19 mouse cellular contexts compared by ENCODE assay signal in the genomic region with DNA sequence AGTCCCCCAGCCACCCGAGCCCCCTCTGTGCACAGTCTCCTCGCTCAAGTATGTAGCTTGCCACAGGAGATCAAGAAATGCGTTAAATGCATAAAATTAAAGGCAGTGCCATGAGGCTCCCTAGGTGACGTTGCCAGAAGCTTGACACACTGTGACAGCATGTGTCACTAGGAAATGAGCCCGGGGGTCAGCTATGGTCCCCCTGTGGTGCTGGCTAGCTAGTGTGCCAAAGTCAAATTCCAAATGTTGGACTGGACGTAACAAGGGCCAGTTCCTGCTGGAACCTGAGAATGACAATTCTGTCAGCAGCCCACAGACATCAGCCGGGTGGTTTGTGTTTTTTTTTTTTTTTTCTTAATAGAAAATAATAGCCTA.
DNase-seq lines count a peak whose midpoint lies in the region; ATAC-seq and TF ChIP-seq lines count a peak whose summit lies in the region.
"Had no signal": no experiment of that assay in that cellular context is flagged by ENCODE, and none has a peak within 500 bp of the region (broad histone marks: within the 10 kb centered on the region; RNA-seq: fewer than 3 reads in every experiment).

No protein-coding gene starts in this region.

- TF ChIP-seq POLR2A in cerebellum, adult 2 months (IDR thresholded peaks at IDR 0.05; ENCODE audit: borderline replicate concordance, insufficient read depth, low read length), result no peak

- no peak for TF ChIP-seq CTCF in cerebellum, adult 2 months (IDR thresholded peaks at IDR 0.05; ENCODE audit: borderline replicate concordance, insufficient read depth, low read depth, low read length)

- H3K4me2 ChIP-seq in midbrain, embryonic 12.5 days (replicated peaks), result no peak overlapping the region
- no peak overlapping the region for H3K4me2 ChIP-seq in midbrain, embryonic 15.5 days
- no peak overlapping the region; the same call in 1 of the 2 replicates for H3K4me2 ChIP-seq in hindbrain, embryonic 16.5 days (ENCODE audit: low read length)
- H3K4me2 ChIP-seq in forebrain, embryonic 11.5 days (ENCODE audit: low read depth, low read length, severe bottlenecking), result no peak overlapping the region
- H3K4me2 ChIP-seq: heart, embryonic 12.5 days; liver, embryonic 15.5 days; stomach, embryonic 15.5 days had no signal

- 0 out of 2 replicates have a peak overlapping the region, but pooled peaks have one; percentile 24 for H3K9ac ChIP-seq in midbrain, embryonic 12.5 days (replicated peaks)
- no peak overlapping the region for H3K9ac ChIP-seq in midbrain, embryonic 15.5 days
- peak overlapping the region; percentile 12; the same call in 1 of the 2 replicates for H3K9ac ChIP-seq in hindbrain, embryonic 16.5 days (ENCODE audit: low read depth, low read length)
- no peak overlapping the region for H3K9ac ChIP-seq in forebrain, embryonic 11.5 days (ENCODE audit: low read length)
- H3K9ac ChIP-seq: heart, embryonic 12.5 days; liver, embryonic 15.5 days; stomach, embryonic 15.5 days had no signal

- H3K27ac ChIP-seq in cerebellum, adult 2 months (ENCODE audit: insufficient read depth, low read length), result no peak overlapping the region
- no peak overlapping the region for H3K27ac ChIP-seq in midbrain, embryonic 12.5 days (replicated peaks)
- H3K27ac ChIP-seq in midbrain, embryonic 15.5 days, result no peak overlapping the region
- H3K27ac ChIP-seq in hindbrain, embryonic 16.5 days (ENCODE audit: low read depth, low read length), result peak overlapping the region; percentile 9; the same call in 1 of the 2 replicates
- H3K27ac ChIP-seq in forebrain, embryonic 11.5 days (ENCODE audit: low read depth, low read length), result no peak overlapping the region
- H3K27ac ChIP-seq: forebrain, embryonic 10.5 days; kidney, postnatal 0 days; liver, embryonic 15.5 days; stomach, embryonic 15.5 days had no signal

- no peaks in the 10 kb centered on the region for H3K27me3 ChIP-seq in cerebellum, adult 2 months (ENCODE audit: control insufficient read depth, insufficient read depth, low read length)
- no peaks in the 10 kb centered on the region for H3K27me3 ChIP-seq in midbrain, embryonic 12.5 days
- H3K27me3 ChIP-seq in midbrain, embryonic 15.5 days (replicated peaks), result no peaks in the 10 kb centered on the region
- H3K27me3 ChIP-seq in hindbrain, embryonic 16.5 days (replicated peaks; ENCODE audit: control insufficient read depth, insufficient read depth, low read length), result no peaks in the 10 kb centered on the region
- H3K27me3 ChIP-seq in forebrain, embryonic 11.5 days (ENCODE audit: control insufficient read depth, insufficient read depth, low read length), result no peaks in the 10 kb centered on the region
- H3K27me3 ChIP-seq: heart, embryonic 12.5 days; liver, embryonic 15.5 days; megakaryocyte, embryonic 14.5 days; stomach, embryonic 15.5 days had no signal

- H3K9me3 ChIP-seq in midbrain, embryonic 12.5 days, result peaks cover 4% of the 10 kb centered on the region; the same call in 1 of the 2 replicates
- H3K9me3 ChIP-seq in midbrain, embryonic 15.5 days, result no peaks in the 10 kb centered on the region
- no peaks in the 10 kb centered on the region for H3K9me3 ChIP-seq in hindbrain, embryonic 16.5 days (ENCODE audit: control insufficient read depth, low read length)
- H3K9me3 ChIP-seq in forebrain, embryonic 11.5 days (ENCODE audit: control insufficient read depth, low read length), result no peaks in the 10 kb centered on the region; the same call in 1 of the 2 replicates
- H3K9me3 ChIP-seq: forebrain, embryonic 10.5 days; heart, embryonic 12.5 days; liver, embryonic 15.5 days; stomach, embryonic 15.5 days had no signal

- no peaks in the 10 kb centered on the region for H3K36me3 ChIP-seq in midbrain, embryonic 12.5 days
- H3K36me3 ChIP-seq in midbrain, embryonic 15.5 days (replicated peaks), result no peaks in the 10 kb centered on the region
- H3K36me3 ChIP-seq in hindbrain, embryonic 16.5 days (ENCODE audit: control insufficient read depth, insufficient read depth, low read length), result no peaks in the 10 kb centered on the region
- H3K36me3 ChIP-seq in forebrain, embryonic 11.5 days (ENCODE audit: control insufficient read depth, insufficient read depth, low read length), result no peaks in the 10 kb centered on the region
- H3K36me3 ChIP-seq: forebrain, embryonic 10.5 days; G1E; heart, embryonic 12.5 days; liver, embryonic 15.5 days; stomach, embryonic 15.5 days had no signal

- 6% methylated on average over 7 of the region's 7 CpGs for WGBS in cerebellum, adult 2 months
- WGBS in midbrain, embryonic 12.5 days, result 52% methylated on average over 7 of the region's 7 CpGs
- WGBS in midbrain, embryonic 15.5 days, result 30% methylated on average over 7 of the region's 7 CpGs
- 33% methylated on average over 7 of the region's 7 CpGs for WGBS in hindbrain, embryonic 16.5 days
- 68% methylated on average over 7 of the region's 7 CpGs for WGBS in forebrain, embryonic 11.5 days

- no peak for ATAC-seq in midbrain, embryonic 12.5 days (ENCODE audit: low FRiP score, low read depth)
- ATAC-seq in midbrain, embryonic 15.5 days (replicated peaks), result no peak
- no peak for ATAC-seq in hindbrain, embryonic 16.5 days
- no peak for ATAC-seq in forebrain, embryonic 11.5 days (replicated peaks; ENCODE audit: low FRiP score)

- H3K4me3 ChIP-seq in cerebellum, adult 2 months (replicated peaks; ENCODE audit: insufficient read depth, low read depth, low read length), result no peak overlapping the region
- H3K4me3 ChIP-seq in midbrain, embryonic 12.5 days, result no peak overlapping the region
- H3K4me3 ChIP-seq in midbrain, embryonic 15.5 days, result no peak overlapping the region
- no peak overlapping the region for H3K4me3 ChIP-seq in hindbrain, embryonic 16.5 days (ENCODE audit: low read length)
- no peak overlapping the region for H3K4me3 ChIP-seq in forebrain, embryonic 11.5 days (ENCODE audit: low read depth, low read length)
- H3K4me3 ChIP-seq: forebrain, embryonic 10.5 days; heart, embryonic 12.5 days; liver, embryonic 15.5 days; megakaryocyte, embryonic 14.5 days; myocyte; stomach, embryonic 15.5 days had no signal

- H3K4me1 ChIP-seq in cerebellum, adult 2 months (ENCODE audit: control insufficient read depth, insufficient read depth, low read length), result peaks cover 4% of the 10 kb centered on the region; the same call in 1 of the 2 replicates
- H3K4me1 ChIP-seq in midbrain, embryonic 12.5 days, result peaks cover 21% of the 10 kb centered on the region
- H3K4me1 ChIP-seq in midbrain, embryonic 15.5 days, result peaks cover 30% of the 10 kb centered on the region
- peaks cover 14% of the 10 kb centered on the region for H3K4me1 ChIP-seq in hindbrain, embryonic 16.5 days (ENCODE audit: control insufficient read depth, insufficient read depth, low read depth, low read length)
- peaks cover 3% of the 10 kb centered on the region; the same call in 1 of the 2 replicates for H3K4me1 ChIP-seq in forebrain, embryonic 11.5 days (replicated peaks; ENCODE audit: control insufficient read depth, insufficient read depth, low read length)
- H3K4me1 ChIP-seq: liver, embryonic 15.5 days; megakaryocyte, embryonic 14.5 days had no signal

- DNase-seq in cerebellum, adult 2 months, result peak; percentile 10 to 24
- no peak for DNase-seq in cerebellum, adult 8-10 months
- DNase-seq in forebrain, embryonic 11.5 days (ENCODE audit: low spot score), result no peak
- no peak for DNase-seq in kidney, postnatal 25 days
- DNase-seq: adrenal gland, postnatal 14 days; heart, postnatal 14 days; kidney, adult 18-20 months; retina, postnatal 1 day had no signal

Comparison
In these comparisons a context has a peak if more than half of its experiments do, and no peak if none do; other contexts are left out.
1. DNase-seq: peak in cerebellum, adult 2 months (2 of 2); none in cerebellum, adult 8-10 months (single experiment), forebrain, embryonic 11.5 days (single experiment) and kidney, postnatal 25 days (0 of 2).
2. H3K9ac ChIP-seq: peak in midbrain, embryonic 12.5 days (single experiment) and hindbrain, embryonic 16.5 days (single experiment); none in midbrain, embryonic 15.5 days (single experiment) and forebrain, embryonic 11.5 days (single experiment).